Mouse (Mus musculus) midbrain, embryonic 13.5 days (tissue): ENCODE measurements at regions not wholly inside any gene's neighbourhood (a gene's known extent, or its start where the extent isn't known, plus 50 kb on each side); places are given as distances from the start of the nearest gene placed in this dataset.

Source experiments
- ATAC-seq: fragments of 200-750 bp; cut with Nextera tagmentation; 2 replicates; pipeline ENCODE4 v1.8.0; 2017; ENCODE audit warnings: mild to moderate bottlenecking, moderate TSS enrichment, moderate library complexity
- H3K27ac ChIP-seq: fragments of 300-500 bp; sonication (generic); 2 replicates; pipeline ENCODE4 v1.5.1; 2015; ENCODE audit warnings: inconsistent platforms, mild to moderate bottlenecking, moderate library complexity
- H3K27me3 ChIP-seq: fragments of 300-500 bp; sonication (generic); 2 replicates; pipeline ENCODE4 v1.6.1; 2015; ENCODE audit warnings: mild to moderate bottlenecking, inconsistent platforms
- H3K36me3 ChIP-seq: fragments of 300-500 bp; sonication (generic); 2 replicates; pipeline ENCODE4 v1.6.1; 2015; ENCODE audit warnings: mild to moderate bottlenecking, inconsistent platforms
- H3K4me1 ChIP-seq: fragments of 300-500 bp; sonication (generic); replicated peaks from 2 replicates; pipeline ENCODE4 v1.6.1; 2015; ENCODE audit warnings: inconsistent platforms
- H3K4me2 ChIP-seq: fragments of 300-500 bp; sonication (generic); replicated peaks from 2 replicates; pipeline ENCODE4 v1.6.1; 2015; ENCODE audit warnings: moderate library complexity, mild to moderate bottlenecking, inconsistent platforms
- H3K4me3 ChIP-seq: fragments of 300-500 bp; sonication (generic); replicated peaks from 2 replicates; pipeline ENCODE4 v1.5.1; 2015; ENCODE audit warnings: mild to moderate bottlenecking, inconsistent platforms
- H3K9ac ChIP-seq: fragments of 300-500 bp; sonication (generic); replicated peaks from 2 replicates; pipeline ENCODE4 v1.6.1; 2015; ENCODE audit warnings: mild to moderate bottlenecking, inconsistent platforms
- H3K9me3 ChIP-seq: fragments of 300-500 bp; sonication (generic); 2 replicates; pipeline ENCODE4 v1.6.1; 2016; ENCODE audit warnings: mild to moderate bottlenecking, inconsistent platforms
- WGBS: fragments of 180-500 bp; shearing (Covaris S2); methylation state at CpG from one replicate; pipeline ENCODE4 v1.1.7; 2015; 5-methylcytosine and 5-hydroxymethylcytosine counted together

DNA sequence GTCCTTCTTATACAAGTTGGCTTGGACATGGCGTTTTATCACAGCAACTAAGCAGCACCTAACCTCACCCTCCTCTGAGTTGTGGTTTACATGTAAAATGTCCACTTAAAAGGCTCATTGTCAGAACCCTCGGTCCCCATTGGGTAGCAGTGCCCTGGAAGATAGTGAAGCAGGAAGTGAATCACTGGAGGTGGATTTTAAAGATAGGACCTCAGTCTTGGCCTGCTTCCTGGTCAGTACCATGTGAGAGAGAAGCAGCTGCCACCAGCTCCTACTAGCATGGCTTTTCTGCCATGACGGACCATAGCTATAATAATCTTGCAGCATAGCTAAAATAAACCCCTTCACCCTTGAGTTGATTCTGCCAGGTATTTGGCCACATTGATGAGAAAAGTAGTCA is 68.1 kb upstream of the Cadm1 start:
- 0 out of 2 replicates have a peak, but pooled peaks cover 9% of the 10 kb centered on the region for H3K27me3 ChIP-seq
- no peak overlapping the region for H3K4me2 ChIP-seq
- H3K4me3 ChIP-seq, result no peak overlapping the region
- H3K36me3 ChIP-seq, result no peaks in the 10 kb centered on the region
- ATAC-seq, result no peak
- 82% methylated on average over 3 of the region's 3 CpGs for WGBS
- no peak overlapping the region for H3K9ac ChIP-seq
- H3K9me3 ChIP-seq, result no peaks in the 10 kb centered on the region
- no peak overlapping the region for H3K27ac ChIP-seq
- peaks cover 4% of the 10 kb centered on the region; the same call in 1 of the 2 replicates for H3K4me1 ChIP-seq

GRCm38 (mm10) chr9:47466767-47467166 is 63.2 kb upstream of the Cadm1 start:
- Histone ChIP-seq H3K9me3 (no peaks in the 10 kb centered on the region), H3K4me3 (no peak overlapping the region), H3K36me3 (no peaks in the 10 kb centered on the region), H3K4me1 (peaks cover 4% of the 10 kb centered on the region; the same call in 1 of the 2 replicates), H3K27ac (no peak overlapping the region), H3K27me3 (no peaks in the 10 kb centered on the region), H3K9ac (no peak overlapping the region), H3K4me2 (no peak overlapping the region)
- 94% methylated on average over 3 of the region's 3 CpGs for WGBS
- ATAC-seq, result no peak

DNA sequence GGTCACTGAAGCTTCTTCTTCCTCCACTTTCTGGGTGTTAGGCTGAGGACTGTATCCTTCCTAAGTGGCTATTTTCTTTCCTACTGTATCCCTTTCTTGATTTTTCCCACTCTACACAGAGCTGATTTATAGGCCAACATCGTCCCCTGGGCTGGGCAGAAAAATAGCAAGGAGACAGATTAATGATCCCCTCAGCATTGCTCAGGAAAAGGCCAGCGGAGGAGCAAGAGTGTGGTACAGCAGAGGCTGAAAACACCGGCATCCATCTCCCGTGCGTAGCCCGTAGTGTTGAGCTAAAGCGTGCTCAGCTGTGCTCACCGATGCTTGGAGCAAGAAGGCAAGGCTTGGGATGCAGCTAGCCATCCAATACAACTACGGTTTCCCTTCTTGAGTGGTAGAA is 62.2 kb upstream of the Cadm1 start:
- no peak overlapping the region for H3K9ac ChIP-seq
- no peak for ATAC-seq
- no peaks in the 10 kb centered on the region for H3K36me3 ChIP-seq
- H3K4me2 ChIP-seq, result no peak overlapping the region
- peaks cover 5% of the 10 kb centered on the region; the same call in 1 of the 2 replicates for H3K4me1 ChIP-seq
- no peak overlapping the region for H3K4me3 ChIP-seq
- no peak overlapping the region for H3K27ac ChIP-seq
- H3K27me3 ChIP-seq, result no peaks in the 10 kb centered on the region
- WGBS, result 87% methylated on average over 9 of the region's 9 CpGs
- H3K9me3 ChIP-seq, result no peaks in the 10 kb centered on the region

DNA sequence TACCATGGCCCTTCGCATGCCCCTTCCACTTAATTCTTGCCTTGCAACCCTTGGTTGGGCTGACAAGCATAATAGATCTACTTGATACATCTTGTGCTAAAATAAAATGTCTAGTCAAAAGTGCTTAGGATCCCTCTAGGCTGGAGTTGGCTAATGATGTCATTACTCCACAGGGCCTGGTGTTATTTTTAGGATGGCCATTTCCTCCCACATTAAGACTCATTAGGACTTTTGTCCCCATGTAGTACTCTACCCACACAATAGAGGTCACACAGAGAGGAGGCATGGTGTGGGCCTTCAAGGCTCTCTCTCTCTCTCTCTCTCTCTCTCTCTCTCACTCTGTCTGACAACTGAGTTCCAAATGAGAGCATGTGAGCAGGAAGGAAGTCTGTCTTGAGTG is 60.4 kb upstream of the Cadm1 start:
- H3K9me3 ChIP-seq, result no peaks in the 10 kb centered on the region
- ATAC-seq, result no peak
- 92% methylated on average over 1 of the region's 1 CpGs for WGBS
- H3K4me3 ChIP-seq, result no peak overlapping the region
- no peak overlapping the region for H3K4me2 ChIP-seq
- peaks cover 5% of the 10 kb centered on the region; the same call in 1 of the 2 replicates for H3K4me1 ChIP-seq
- H3K27me3 ChIP-seq, result no peaks in the 10 kb centered on the region
- no peak overlapping the region for H3K27ac ChIP-seq
- H3K36me3 ChIP-seq, result no peaks in the 10 kb centered on the region
- H3K9ac ChIP-seq, result no peak overlapping the region

DNA sequence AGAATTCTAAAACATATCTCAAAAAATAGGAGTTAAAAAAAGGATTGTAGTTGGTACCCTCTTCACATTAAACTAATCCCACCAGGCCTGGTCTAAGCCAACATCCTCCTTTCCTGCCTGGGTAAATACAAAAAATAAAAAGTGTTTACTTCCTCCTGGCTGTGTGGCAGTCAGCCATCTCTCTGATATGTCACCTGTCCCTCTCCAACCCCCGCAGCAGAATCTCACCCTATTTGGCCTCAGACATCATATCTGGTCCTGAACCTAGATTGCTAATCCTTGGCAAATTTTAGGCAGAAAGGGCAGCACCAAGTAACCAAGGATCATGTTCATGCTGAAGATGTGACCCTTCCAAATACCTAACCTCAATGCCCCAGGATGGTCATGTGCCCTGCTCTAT is 59.2 kb upstream of the Cadm1 start:
- Histone ChIP-seq H3K27ac (no peak overlapping the region), H3K4me1 (peaks cover 5% of the 10 kb centered on the region; the same call in 1 of the 2 replicates), H3K9me3 (no peaks in the 10 kb centered on the region), H3K4me3 (no peak overlapping the region), H3K4me2 (no peak overlapping the region), H3K36me3 (no peaks in the 10 kb centered on the region), H3K9ac (no peak overlapping the region), H3K27me3 (no peaks in the 10 kb centered on the region)
- 94% methylated on average over 1 of the region's 1 CpGs for WGBS
- ATAC-seq, result no peak

DNA sequence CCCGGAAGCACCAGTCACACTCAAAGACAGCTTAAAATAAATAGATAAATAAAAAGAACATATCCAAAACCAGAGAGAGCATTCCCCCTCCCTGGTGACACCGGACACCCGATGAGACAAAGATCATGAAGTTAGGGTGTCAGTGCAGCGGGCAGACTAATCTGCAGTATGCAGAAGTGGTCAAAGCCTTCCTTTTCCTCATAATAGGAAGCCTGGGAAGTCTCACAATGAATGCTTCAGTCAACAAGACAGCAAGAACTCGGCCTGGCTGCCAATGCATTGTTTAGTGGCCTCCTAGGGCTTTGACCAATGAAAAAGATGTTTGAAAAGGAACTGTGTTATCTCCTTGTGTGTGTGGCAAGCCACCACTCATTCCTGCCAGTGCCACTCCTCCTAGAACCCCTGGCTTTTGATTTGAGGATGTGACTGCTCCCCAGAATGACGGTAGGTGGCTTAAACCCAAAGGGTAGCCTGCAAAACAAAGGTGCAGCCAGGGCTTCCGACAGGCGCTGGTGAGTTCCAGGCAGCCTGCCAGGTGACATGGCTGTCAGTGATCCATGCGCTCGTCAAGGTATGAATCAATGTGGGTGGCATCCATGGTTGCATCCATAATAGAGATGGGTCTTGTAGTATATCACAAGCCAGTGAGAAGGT is 58.1 kb upstream of the Cadm1 start:
- WGBS, result 27% methylated on average over 10 of the region's 10 CpGs

DNA sequence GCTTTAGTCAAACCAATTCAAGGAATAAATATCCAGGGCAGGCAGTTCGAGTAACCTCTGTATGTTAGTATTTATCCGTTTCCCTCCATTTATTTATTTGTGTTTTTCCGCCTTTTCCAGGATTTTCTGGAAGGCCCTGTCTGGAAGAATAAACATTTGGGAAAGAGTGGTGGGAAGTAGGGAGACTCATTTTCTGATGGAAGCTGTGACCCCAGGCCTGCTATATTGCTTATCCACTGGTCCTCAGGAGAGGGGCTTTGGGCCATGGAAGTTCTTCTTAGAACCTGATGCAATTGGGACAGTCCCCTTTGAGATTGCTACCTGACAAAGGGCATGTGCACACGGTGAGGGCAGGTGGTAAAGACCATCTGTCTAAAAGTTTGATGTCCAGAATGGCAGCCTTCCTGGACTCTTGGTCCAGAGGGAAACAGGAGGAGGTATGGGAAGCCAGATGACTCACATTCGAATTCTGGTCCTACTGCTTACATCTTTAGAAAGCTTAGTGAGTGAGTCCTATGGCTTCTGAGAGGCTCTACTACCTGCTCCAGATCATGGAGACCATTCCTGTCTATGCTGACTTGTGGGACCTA is 56.1 kb upstream of the Cadm1 start:
- H3K9ac ChIP-seq, result no peak overlapping the region
- ATAC-seq, result no peak

More for the DNA sequence above, 58.1 kb upstream of the Cadm1 start:
- Histone ChIP-seq H3K4me3 (no peak overlapping the region), H3K4me1 (peaks cover 5% of the 10 kb centered on the region; the same call in 1 of the 2 replicates), H3K27me3 (no peaks in the 10 kb centered on the region), H3K9me3 (no peaks in the 10 kb centered on the region), H3K9ac (no peak overlapping the region), H3K27ac (no peak overlapping the region), H3K4me2 (no peak overlapping the region), H3K36me3 (no peaks in the 10 kb centered on the region)
- no peak for ATAC-seq

DNA sequence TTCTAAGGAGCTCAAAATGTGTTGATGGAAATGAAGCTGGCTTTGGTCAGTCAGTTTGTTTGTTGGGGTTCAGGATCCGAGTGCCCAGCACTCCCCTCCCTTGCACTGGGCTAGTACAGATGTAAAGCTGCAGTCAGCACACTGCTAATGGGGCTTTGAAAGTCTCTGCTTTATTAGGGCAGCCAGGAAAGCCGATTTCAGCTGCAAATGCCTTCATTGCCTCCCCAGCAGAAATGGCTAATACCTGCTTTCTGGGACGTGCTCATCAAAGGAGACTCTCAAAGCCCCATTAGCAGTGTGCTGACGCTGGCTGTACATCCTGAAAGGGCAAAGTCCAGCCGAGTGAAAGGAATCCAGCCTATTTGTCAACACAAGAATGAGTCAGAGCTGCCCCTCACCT is 55.2 kb upstream of the Cadm1 start:
- 45% methylated on average over 5 of the region's 5 CpGs for WGBS
- no peaks in the 10 kb centered on the region for H3K36me3 ChIP-seq
- peaks cover 5% of the 10 kb centered on the region; the same call in 1 of the 2 replicates for H3K4me1 ChIP-seq
- no peak overlapping the region for H3K27ac ChIP-seq
- H3K4me2 ChIP-seq, result no peak overlapping the region
- no peaks in the 10 kb centered on the region for H3K27me3 ChIP-seq
- no peak overlapping the region for H3K9ac ChIP-seq
- ATAC-seq, result no peak
- H3K4me3 ChIP-seq, result no peak overlapping the region
- H3K9me3 ChIP-seq, result no peaks in the 10 kb centered on the region

More for the DNA sequence above, 56.1 kb upstream of the Cadm1 start:
- H3K36me3 ChIP-seq, result no peaks in the 10 kb centered on the region
- H3K27me3 ChIP-seq, result no peaks in the 10 kb centered on the region
- no peak overlapping the region for H3K27ac ChIP-seq
- H3K9me3 ChIP-seq, result no peaks in the 10 kb centered on the region
- 89% methylated on average over 5 of the region's 5 CpGs for WGBS
- H3K4me2 ChIP-seq, result no peak overlapping the region
- no peak overlapping the region for H3K4me3 ChIP-seq
- peaks cover 5% of the 10 kb centered on the region; the same call in 1 of the 2 replicates for H3K4me1 ChIP-seq

DNA sequence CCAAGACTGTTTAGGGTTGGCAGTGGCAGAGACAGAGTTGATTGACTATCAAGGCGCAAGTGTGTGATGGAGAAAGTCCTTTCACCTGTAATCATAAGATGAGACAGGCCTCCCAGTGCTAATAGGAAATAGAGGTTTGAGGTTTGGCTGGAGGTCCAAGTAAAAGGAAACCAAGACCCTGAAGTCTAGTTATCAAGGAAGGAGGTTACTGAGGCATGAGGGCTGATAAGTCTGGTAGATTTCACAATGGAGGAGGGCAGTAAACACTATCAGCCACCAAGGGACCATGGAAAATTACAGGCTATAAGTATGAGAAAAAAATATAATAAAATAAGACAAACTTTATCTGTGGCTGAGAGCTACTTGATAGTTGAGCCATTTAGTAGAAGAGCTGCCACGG is 52.1 kb upstream of the Cadm1 start:
- no peaks in the 10 kb centered on the region for H3K27me3 ChIP-seq
- no peak overlapping the region for H3K27ac ChIP-seq
- no peak overlapping the region for H3K9ac ChIP-seq
- no peaks in the 10 kb centered on the region for H3K36me3 ChIP-seq
- no peak overlapping the region for H3K4me3 ChIP-seq
- WGBS, result 90% methylated on average over 2 of the region's 2 CpGs
- H3K4me2 ChIP-seq, result no peak overlapping the region
- H3K9me3 ChIP-seq, result no peaks in the 10 kb centered on the region
- ATAC-seq, result no peak
- H3K4me1 ChIP-seq, result no peaks in the 10 kb centered on the region
